Mouse (Mus musculus) olfactory bulb, adult 2 months (tissue): ENCODE results near the gene Rora.

Source experiments
- CTCF ChIP-seq: fragments of 200-500 bp; IDR thresholded peaks from 2 replicates; pipeline ENCODE4 v1.5.1; 2012; ENCODE audit warnings: low read depth, mild to moderate bottlenecking, low read length, moderate library complexity; ENCODE audit not compliant: insufficient read depth
- POLR2A ChIP-seq: fragments of 200-500 bp; IDR thresholded peaks from 2 replicates; pipeline ENCODE4 v1.6.1; 2012; ENCODE audit warnings: mild to moderate bottlenecking, low read depth, low read length, moderate library complexity; ENCODE audit not compliant: insufficient read depth

GRCm38 (mm10) chr9:68799065-68799464 lies 145.5 kb downstream of the Rora start:
- no peak for TF ChIP-seq CTCF
- TF ChIP-seq POLR2A, result no peak
